Mouse (Mus musculus) urinary bladder, postnatal 0 days (tissue): Measurements from ENCODE around the gene Tmem245. TPM values are rescaled to one million over a fixed set of nuclear protein-coding genes. Genes with fewer than 3 reads are reported as not detected.

Experiments
- microRNA counts: library from miRNA; unstranded; fragments of <30 nt; microRNA quantifications from one replicate; lab custom pipeline; 2016
- microRNA-seq: library from miRNA; unstranded; fragments of <30 nt; microRNA quantifications from one replicate; pipeline ENCODE4, GENCODE M21; 2016
- polyA plus RNA-seq: library from polyadenylated mRNA; unstranded; fragments of >200 nt; fragmentation: Nextera tagmentation; extraction: Ambion mirVana; gene quantifications from 2 replicates; pipeline ENCODE4 v1.2.1, GENCODE M21; 2015

Gene Tmem245
- polyA plus RNA-seq = 12.8 and 16.3 TPM in 2 replicates

GRCm38 (mm10) chr4:56946641-56947640 lies at the start of gene Tmem245:
Tmem245 (minus strand) TSS chr4:56947437.

GRCm38 (mm10) chr4:56990215-56990584 lies 43.0 kb upstream of the Tmem245 start, which contains the start of gene Frrs1l:
Frrs1l (minus strand) TSS chr4:56990391.

GRCm38 (mm10) chr4:56865003-56865511 lies 82.2 kb downstream of the Tmem245 start, which contains the start of gene Ctnnal1:
Ctnnal1 (minus strand) TSS chr4:56865188.

MicroRNA genes within 50 kb of the gene (microRNA counts, 519-probe panel; counts per million panel counts)
- 3,514 counts per million, percentile 60 among the panel's probes with 10 or more counts for microRNA mmu-miR-32 (lab: Ali Mortazavi, UCI)

Small RNA genes lying within 50 kb of the gene (microRNA-seq; reads per million reads assigned to microRNA genes)
- gene Mir32 = 171 reads per million, percentile 53 among the genes with 10 or more reads in this experiment

Other genes starting within 250 kb of the Tmem245 start
- gene Gm26657, start 207.4 kb downstream of the Tmem245 start, polyA plus RNA-seq = not detected in 2 replicates
- gene Actl7b, start 206.0 kb downstream of the Tmem245 start, polyA plus RNA-seq = not detected in 2 replicates
- not detected in 2 replicates for gene Actl7a, start 204.0 kb downstream of the Tmem245 start, polyA plus RNA-seq
- 12.6 and 13.7 TPM in 2 replicates for gene Elp1, start 145.1 kb downstream of the Tmem245 start, polyA plus RNA-seq
- gene Fam206a, start 145.1 kb downstream of the Tmem245 start, polyA plus RNA-seq = 6.3 and 6.9 TPM in 2 replicates
- gene Ctnnal1, start 82.2 kb downstream of the Tmem245 start, polyA plus RNA-seq = 22.8 and 29.1 TPM in 2 replicates
- gene Frrs1l, start 43.0 kb upstream of the Tmem245 start, polyA plus RNA-seq = 0.10 and 0.20 TPM in 2 replicates
- 3.3 and 3.8 TPM in 2 replicates for gene Epb41l4b, start 196.0 kb upstream of the Tmem245 start, polyA plus RNA-seq